Mouse (Mus musculus): ENCODE measurements around the gene Ssbp2. TPM values are rescaled to one million over a fixed set of nuclear protein-coding genes. Genes with fewer than 3 reads are reported as not detected.

The Ssbp2 gene
- total RNA-seq (2023) = 17.3 to 22.1 TPM (median 20.3 TPM) in 4 replicates

GRCm38 (mm10) chr13:91459896-91460620 lies at the start of gene Ssbp2:
Ssbp2 (plus strand) TSS chr13:91460283.

GRCm38 (mm10) chr13:91741280-91742047 lies 281.4 kb downstream of the Ssbp2 start, which contains the start of gene Acot12:
Acot12 (plus strand) TSS chr13:91741512.

Other genes starting within 250 kb of the Ssbp2 start
- 6.4 to 9.2 TPM (median 7.5 TPM) in 4 replicates for gene Atg10, start 236.3 kb upstream of the Ssbp2 start, total RNA-seq (2023)

Data from B cell, adult 62 days (primary cell).